Mouse (Mus musculus) neutrophil, adult 5-6 weeks (primary cell): ENCODE results near the gene Plekhd1. TPM values are rescaled to one million over a fixed set of nuclear protein-coding genes. Genes with fewer than 3 reads are reported as not detected.

Experiments used
- ATAC-seq: fragments of 151-379, 151-347 bp; 2 replicates; pipeline ENCODE4 v1.8.0; 2017; ENCODE audit warnings: mild to moderate bottlenecking, moderate TSS enrichment; ENCODE audit not compliant: insufficient number of reproducible peaks, poor library complexity, low FRiP score, severe bottlenecking; ENCODE audit errors: extremely low read depth
- total RNA-seq: library from RNA; stranded (forward); fragments of 200-1000 nt; gene quantifications from 2 replicates; pipeline ENCODE4 v1.2.3, GENCODE M21; 2017

Gene Plekhd1
- total RNA-seq, 1 experiment from 2014 or later = not detected

DNA sequence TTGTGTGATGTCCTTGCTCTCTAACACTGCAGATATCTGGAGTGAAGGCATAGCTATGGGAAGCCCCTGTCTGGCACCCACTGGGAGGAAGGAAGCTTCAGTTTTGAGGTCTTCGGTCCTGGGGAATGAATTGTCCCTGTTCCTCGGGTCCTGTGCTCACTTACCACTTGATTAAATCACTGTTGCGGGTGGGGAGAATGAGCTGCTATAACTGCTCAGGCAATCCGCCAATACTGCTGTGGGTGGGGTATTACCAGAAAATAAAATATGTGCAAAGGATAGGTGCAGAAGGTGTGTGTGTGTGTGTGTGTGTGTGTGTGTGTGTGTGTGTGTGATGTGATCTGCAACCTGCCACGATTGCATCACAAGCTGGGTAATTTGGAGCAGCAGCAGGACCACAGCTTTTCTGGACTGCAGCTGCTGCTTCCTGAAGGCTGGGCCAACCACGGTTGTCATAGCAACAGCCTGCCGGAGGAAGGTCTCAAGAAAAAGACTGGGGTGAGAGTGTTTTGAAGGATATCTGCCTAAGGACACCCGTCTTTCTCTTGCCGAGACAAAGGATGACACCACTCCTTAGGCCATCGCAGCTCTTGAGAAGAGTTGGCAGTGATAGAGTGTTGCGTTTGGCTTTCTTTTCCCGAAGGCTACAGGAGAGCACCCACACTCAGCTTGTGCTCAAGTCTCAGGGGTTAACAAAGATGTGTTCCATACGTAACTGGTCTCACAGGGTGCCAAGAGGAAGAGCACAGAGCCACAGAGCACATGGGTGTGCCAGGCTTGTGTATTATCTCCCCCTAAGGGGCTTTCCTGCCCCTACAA, 44.3 kb downstream of the Plekhd1 start:
- ATAC-seq = no peak

DNA sequence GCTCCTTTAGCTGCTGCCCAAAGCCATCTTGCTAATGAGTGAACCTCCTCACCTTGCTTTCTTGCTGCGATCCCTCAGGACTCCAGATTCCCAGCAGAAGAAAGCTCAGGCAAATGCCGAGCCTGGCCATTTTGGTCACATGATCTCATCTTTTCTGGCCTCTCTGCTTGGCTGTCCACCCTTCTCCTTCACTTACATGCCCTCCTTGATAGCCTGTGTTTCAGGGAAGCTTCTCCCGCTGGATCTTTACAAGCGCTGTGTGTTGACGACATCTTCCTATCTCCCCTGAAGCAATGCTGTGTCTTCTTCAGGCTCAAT, 44.9 kb downstream of the Plekhd1 start:
- no peak for ATAC-seq

DNA sequence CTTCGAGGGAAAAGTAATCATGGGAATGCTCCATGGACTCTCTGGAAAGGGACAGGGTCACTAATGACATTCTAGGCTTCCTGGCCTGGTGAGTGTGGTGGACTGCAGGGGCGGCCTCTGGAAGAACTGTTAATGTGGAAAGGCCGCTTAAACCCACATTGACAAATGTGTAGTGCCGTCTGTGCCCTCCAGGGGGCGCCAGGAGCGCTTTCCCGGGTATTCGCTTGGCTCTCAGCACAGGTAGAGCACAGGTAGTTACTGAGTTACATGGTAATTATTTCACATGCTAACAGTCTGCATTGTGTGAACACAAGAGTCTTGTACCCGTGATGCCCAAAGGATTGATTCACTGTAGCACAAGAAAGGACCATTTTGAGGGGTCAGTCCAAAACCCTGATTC, 47.1 kb downstream of the Plekhd1 start:
- no peak for ATAC-seq

DNA sequence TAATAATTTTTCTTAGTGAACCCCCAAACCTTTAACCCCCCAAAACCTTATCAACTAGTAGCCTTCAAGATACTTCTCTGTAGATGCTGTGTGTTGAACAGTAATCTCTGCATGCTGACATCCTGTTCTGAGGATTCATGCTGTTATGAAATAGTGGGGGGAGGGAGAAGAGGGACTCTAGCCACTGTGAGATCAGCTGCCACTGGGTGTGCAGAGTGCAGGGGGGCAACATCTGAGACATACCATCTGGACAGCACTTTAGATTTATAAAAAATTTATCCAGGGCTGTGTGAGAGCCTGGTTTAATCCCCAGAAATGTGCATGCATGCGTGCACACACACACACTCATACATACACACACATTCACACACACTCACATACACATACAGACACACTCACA, 52.2 kb downstream of the Plekhd1 start:
- no peak for ATAC-seq

DNA sequence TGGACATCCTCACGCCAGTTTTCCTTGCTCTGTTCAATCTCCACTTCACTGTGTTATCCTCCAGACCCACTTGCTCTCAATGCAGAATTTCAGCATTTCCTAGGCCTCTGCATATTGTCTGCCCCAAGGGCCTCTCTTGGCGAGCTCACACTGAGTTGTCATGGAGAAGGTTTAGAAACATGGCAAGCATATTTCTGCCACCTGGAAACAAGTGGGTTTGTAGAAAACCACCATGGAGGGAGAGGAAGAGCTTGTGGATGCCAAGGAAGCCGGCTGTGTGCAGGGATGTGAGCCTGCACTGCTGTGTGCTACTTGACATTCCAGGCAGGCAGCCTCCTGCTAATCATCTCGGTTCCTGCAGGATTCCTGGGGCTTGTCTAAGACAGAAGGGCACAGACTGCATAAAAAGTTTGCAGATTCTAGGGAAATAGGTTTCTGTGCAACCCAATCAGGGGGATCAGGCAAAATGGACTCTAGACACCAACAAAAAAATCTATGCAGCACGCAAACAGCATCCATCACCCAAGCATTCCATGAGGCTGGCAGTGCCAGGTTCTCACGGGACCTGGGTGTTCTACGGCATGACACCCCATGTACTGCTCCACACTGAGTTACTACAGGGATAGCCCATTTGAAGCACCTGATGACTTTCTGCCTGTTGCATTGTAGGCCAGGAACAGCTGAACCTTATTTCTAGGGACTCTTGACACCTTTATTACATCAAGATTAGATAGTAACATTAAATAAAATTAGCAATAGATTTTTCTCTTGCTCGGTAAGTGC, 53.8 kb downstream of the Plekhd1 start:
- no peak for ATAC-seq

DNA sequence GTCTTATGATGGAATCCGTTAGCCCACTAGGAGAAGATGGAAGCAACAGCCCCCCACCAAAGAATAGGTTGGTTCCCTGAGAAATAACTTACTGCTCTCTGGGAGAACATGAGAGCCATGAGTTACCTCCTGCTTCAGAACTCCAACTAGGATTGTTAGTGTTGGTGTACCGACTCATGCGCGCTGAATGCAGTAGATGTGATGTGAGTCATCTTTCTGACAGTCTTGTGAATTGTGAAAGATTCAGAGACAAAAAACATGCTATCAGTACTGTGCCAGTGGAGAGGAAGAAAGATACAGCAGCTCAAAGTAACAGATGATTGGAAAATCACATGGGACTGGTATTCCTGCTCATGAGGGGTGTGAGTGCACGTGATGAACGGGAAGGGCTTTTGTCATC, 59.2 kb downstream of the Plekhd1 start:
- no peak for ATAC-seq

DNA sequence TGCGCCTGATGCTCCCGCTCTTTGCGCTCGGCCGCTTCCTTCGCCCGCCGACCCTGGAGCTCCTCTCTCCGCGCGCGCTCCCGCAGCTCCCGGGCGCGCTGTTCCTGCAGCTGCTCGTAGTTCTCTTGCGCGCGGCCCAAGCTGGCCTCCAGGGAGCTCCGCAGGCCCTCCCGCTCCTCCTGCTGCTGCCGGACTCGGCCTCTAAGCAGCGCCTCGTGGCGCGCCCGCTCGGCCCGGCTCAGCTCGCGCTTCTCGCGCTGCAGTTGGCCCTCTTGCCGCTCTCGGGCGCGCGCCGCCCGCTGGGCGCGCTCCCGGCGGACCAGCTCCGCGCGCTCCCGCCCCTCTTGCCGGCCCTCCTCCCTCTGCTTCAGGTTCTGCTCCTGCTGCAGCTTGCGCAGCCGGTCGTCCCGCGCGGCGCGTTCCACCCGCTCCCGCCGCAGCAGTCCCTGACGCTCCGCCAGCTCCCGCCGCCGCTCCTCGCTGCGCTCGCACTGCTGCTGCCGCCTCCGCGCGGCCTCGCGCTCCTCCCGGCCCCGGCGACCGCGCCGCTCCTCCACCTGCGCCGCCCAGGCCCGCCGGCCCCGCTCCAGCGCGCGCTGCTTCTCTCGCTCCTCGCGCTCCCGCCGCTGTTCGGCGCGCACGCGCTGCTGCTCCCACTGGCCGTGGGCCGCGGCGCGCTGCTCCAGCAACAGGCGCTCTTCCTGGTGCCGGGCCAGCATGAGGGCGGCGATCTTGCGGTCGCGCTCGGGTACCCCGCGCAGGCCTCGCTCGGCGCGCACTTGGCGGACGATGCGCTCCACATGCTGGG, 65.6 kb downstream of the Plekhd1 start:
- ATAC-seq = no peak

DNA sequence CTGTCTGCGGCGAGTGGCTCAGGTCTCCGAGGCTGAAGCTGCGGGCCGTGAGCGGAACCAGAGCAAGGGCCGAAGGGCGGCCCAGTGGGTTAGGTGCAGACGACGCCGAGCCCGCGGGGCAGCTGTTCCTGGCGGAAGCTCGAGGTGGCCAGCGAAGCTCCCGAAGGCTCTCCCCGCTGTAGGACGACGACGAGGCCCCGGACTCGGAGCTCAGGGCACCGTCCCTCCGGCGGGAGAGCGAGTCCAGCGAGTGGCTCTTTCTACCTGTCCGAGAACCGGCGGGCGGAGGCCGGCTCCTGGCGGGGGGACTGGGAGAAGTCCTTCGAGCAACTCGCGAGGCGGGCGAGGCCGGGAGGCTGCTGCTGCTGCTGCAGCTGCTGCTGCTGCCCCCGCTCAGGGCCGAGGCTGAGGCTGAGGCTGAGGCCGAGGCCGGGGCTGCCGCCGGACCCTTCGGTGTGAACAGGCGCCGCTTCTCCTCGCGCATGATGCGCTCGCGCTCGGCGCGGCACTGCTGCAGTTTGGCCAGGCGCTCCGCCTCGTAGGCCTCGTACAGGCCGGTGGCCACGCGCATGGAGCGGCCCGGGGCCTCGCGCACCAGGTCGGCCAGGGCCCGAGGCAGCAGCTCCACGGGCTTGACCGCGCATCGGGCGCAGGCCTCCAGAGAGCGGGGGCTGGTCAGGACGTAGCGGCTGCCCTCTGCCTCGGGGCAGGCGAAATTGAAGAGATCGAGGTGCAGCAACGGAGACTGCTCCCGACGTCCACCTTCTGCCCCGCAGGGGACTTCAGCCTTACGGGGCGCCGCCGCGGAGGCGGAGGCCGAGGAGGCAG, 66.4 kb downstream of the Plekhd1 start:
- ATAC-seq = no peak

DNA sequence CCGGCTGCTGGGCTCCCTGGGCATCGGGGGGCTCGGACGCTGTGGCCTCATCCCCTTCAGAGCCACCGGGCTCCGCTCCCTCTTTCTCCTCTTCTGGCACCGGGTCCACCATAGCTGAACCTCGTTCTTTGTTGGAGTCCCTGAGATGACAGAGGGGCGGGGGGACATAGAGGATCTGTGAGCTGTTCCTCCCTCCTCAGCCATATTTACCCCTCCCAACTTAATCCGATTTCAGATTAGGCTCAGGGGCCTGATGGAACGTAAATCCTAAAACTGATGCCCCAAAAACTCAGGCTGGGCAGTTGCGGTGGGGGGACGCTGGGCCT, 67.0 kb downstream of the Plekhd1 start:
- ATAC-seq = no peak

DNA sequence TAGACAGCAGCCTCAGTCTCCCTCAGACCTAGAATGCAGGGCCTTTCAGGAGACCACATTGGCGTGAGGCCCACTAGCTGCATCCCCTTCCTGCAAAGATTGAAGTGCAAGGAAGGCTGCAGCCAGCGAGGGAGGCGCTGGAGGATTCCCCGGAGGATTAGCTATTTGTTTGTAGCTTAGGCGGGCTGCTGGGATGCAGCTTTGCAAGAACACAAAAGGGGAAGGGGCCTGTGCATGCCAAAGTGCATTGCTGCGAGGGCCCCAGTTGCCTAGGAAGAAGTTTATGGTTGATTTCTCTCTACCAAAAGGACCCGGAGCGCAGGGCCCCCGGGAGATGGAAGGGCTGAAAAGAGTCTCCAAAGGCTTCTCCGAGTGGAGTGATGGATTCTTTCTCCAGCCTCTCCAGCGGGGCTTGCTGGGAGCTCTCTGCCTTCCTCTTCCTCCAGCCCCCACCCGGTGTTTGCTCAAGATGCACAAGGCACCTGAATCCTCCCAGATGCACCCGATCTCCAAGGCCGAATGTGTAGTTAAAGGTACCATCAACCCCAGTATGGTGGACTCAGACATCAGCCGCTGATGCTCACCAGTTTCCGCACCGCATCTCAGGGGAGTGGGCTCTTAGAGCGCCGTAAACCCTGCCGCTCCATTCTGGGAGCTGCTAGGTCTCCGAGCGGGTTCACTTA, 67.5 kb downstream of the Plekhd1 start:
- no peak for ATAC-seq

DNA sequence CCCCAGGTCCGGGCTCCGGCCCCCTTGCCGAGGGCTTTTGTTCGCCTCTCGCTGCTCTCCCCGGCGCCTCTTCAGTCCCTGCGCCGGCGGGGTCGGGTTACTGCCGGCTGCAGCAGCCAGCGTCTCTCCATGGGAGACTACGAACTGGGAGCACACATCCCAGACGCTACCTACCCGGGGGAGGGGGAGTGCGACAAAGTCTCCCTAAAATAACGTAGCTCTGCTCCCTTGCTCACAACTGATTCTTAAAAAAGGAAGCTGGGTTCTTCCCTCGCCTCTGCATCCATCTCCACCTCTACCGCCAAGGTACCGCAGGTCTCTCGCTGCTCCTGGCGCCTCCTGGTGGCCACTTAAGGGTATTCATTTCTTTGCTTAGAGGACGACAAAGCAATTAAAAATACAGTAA, 68.0 kb downstream of the Plekhd1 start, which contains the start of gene Ccdc177:
Ccdc177 (minus strand) TSS at position 292 of the 406 bp plus-strand sequence.
- ATAC-seq = peak; percentile 62

DNA sequence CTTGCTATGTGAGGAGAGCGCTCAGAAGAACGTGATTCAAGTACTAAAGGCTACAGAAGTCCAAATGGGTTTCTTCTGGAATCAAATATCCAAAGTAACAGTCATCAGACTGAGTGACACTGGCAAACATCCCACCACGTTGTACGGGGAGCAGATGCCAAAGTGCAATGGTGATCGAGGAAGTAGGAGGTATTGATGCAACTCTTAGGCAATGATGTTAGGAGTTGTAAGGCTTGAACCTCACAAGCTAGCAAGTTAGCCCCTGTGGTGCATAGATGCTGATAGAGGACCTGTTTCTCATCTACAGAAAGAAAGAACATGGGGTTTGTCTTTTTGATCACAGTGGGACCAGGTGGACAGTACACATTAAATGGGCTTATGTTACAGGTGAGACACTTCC, 70.6 kb downstream of the Plekhd1 start:
- ATAC-seq = no peak

DNA sequence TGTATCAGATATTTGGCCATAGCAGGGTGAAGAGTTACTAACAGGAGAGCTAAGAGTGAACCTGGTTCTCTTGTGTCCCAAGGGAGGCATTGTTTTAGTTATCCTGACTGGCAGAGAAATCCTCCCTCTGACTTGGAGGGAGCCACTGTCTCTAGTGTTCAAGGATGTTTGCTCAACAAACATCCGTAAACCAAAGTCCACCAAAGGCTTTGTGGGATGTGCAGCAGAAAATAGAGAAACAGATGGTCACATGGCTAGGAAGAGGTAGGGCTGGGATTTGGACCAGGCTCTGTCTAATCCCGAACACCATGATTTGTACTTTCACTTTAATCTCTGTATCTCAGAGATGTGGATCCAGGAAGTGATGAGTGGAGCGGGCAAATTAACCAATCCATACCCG, 71.7 kb downstream of the Plekhd1 start:
- no peak for ATAC-seq

DNA sequence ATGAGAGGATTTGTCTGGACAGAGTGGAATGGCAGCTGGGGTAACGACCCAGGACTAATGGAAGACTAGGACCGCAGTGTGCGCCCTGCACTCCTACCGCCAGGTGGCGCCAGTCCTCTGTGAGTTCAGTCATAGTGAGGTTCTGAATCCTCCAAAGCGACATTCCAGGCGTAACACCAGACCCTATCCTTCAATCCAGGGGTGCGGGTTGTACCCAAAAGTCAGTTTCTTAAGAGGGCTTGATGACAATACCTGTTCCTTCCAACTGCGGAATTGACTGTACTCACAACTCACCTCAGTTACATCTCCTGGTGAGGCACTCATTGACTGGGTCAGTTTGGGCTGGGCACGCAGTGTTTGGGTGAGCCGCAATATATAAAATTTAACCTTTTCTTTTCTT, 77.3 kb downstream of the Plekhd1 start:
- ATAC-seq = peak; percentile 83

Other genes with a start within 250 kb of the Plekhd1 start
- 37.8 and 42.8 TPM in 2 replicates for gene Exd2, start 229.5 kb upstream of the Plekhd1 start, total RNA-seq
- gene Galnt16, start 174.3 kb upstream of the Plekhd1 start, total RNA-seq = 0.12 TPM in 1 of 2 replicates, not detected in the other
- gene Slc39a9, start 48.7 kb upstream of the Plekhd1 start, total RNA-seq = 14.7 and 18.6 TPM in 2 replicates
- 23.4 and 28.9 TPM in 2 replicates for gene Erh, start 48.2 kb upstream of the Plekhd1 start, total RNA-seq
- gene Ccdc177, start 68.1 kb downstream of the Plekhd1 start, total RNA-seq = not detected in 2 replicates
- gene Susd6, start 97.9 kb downstream of the Plekhd1 start, total RNA-seq = 103 and 111 TPM in 2 replicates